Mouse (Mus musculus) brain, embryonic 14.5 days (tissue): ENCODE measurements around the gene Gm20604.
A peak's percentile ranks its signal among the peaks of the same experiment; 100 is the strongest.

Experiments
- CTCF ChIP-seq: fragments of 200-500 bp; IDR thresholded peaks from 2 replicates; pipeline ENCODE4 v1.5.1; 2012; ENCODE audit warnings: inconsistent platforms, mild to moderate bottlenecking, moderate library complexity, borderline replicate concordance; ENCODE audit not compliant: insufficient read depth, insufficient read length; ENCODE audit errors: extremely low read depth
- POLR2A ChIP-seq: fragments of 200-500 bp; IDR thresholded peaks from 2 replicates; pipeline ENCODE4 v1.6.1; 2012; ENCODE audit warnings: mild to moderate bottlenecking, inconsistent platforms, borderline replicate concordance; ENCODE audit not compliant: poor library complexity, insufficient read depth, insufficient read length, severe bottlenecking; ENCODE audit errors: extremely low read depth

GRCm38 (mm10) chr12:102756304-102756703 lies 2.2 kb downstream of the Gm20604 start:
- no peak for TF ChIP-seq POLR2A
- TF ChIP-seq CTCF = peak; percentile 31; the same call in 1 of the 2 replicates
